Mouse (Mus musculus) adrenal gland, adult 18-20 months (tissue): Measurements from ENCODE around the gene Tmem164. TPM values are rescaled to one million over a fixed set of nuclear protein-coding genes. Genes with fewer than 3 reads are reported as not detected.

Source experiments
- microRNA-seq, 2 experiments: library from miRNA; unstranded; fragments of <30 nt; microRNA quantifications; one replicate each; pipeline ENCODE4 v1.2.0; 2021; ENCODE audit warnings: borderline number of aligned reads in 2 of 2
- total RNA-seq, 2 experiments: library from RNA; stranded (reverse); gene quantifications; 1 replicate in 1 of 2; 2 replicates in 1 of 2; pipeline ENCODE4 v1.2.3; 2021

The Tmem164 gene
- total RNA-seq, 2 experiments from 2014 or later: 28.2 to 31.8 TPM

Small RNA genes lying within 50 kb of the gene (microRNA-seq; reads per million reads assigned to microRNA genes)
- gene Mir652: 14,641 to 22,263 reads per million in 2 experiments
